Mouse (Mus musculus) gastrocnemius, postnatal 25 days (tissue): ENCODE results near the gene Ccl3. TPM values are rescaled to one million over a fixed set of nuclear protein-coding genes. Genes with fewer than 3 reads are reported as not detected.
A peak's percentile ranks its signal among the peaks of the same experiment; 100 is the strongest.

Experiments
- DNase-seq: peaks from one replicate; pipeline ENCODE4 v3.0.0; 2022
- long read RNA-seq, 2 experiments: library from polyadenylated mRNA; stranded (forward); transcript quantifications; one replicate each; pipeline ENCODE4 v2.0.0; 2021
- total RNA-seq, 2 experiments: library from RNA; stranded (reverse); gene quantifications; 1 replicate in 1 of 2; 2 replicates in 1 of 2; pipeline ENCODE4 v1.2.3; 2021

Gene Ccl3
- total RNA-seq: not detected
- long read RNA-seq, experiment 1: 0 reads
- long read RNA-seq, experiment 2: 0 reads

DNA sequence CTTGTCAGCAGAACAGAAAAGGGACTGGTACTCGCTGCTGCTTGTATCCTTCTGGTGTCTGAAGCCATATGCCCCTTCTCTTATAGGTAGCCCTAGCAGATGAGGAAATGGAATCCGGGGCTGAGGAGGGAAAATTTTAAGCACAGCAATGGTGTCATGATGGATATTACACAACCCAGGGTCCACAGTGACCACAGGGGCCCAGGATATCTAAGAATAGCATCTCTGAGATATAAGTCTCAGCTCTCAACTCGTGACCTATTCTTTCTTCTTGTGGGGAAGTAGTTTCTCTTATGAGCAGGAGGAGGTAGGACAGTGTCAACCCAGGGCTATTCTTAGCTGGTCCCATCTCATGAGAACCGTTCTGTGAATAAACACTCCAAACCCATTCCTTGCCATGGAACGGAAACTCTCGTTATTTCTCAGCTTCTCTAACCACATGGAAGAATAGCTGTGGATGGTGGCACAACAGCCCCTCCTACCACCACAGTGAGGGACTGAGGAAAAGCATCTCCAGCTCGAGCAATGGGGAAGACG, at the start of gene Ccl3:
Gene Ccl3, minus strand, starts transcription at position 51 of the 537 bp plus-strand sequence.
- DNase-seq: no peak

GRCm38 (mm10) chr11:83692008-83692407, 42.9 kb upstream of the Ccl3 start:
- no peak for DNase-seq

- no peak for DNase-seq
Observed at GRCm38 (mm10) chr11:83689918-83690317, 40.8 kb upstream of the Ccl3 start.

GRCm38 (mm10) chr11:83675665-83676064, 26.5 kb upstream of the Ccl3 start:
- DNase-seq: no peak

DNA sequence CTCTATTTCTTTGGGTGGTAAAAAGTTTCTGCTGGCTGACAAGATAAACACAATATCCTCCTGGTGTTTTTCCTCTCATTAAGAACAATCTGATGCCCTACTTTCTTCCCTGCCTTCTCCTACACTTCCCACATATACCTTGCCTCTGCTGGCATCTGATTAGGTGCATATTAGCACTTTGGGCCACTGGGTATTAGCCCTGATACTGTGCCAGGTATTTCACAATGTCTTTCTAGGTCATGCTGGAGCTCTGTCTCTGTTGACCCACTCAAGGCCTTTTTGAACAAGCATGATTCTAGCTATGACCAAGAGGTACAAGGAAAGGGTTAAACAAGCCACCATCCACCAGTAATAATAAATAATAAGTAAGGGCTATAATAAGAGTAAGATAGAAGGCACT, 22.6 kb upstream of the Ccl3 start:
- no peak for DNase-seq

GRCm38 (mm10) chr11:83663532-83663931, 14.4 kb upstream of the Ccl3 start:
- DNase-seq: no peak

GRCm38 (mm10) chr11:83662204-83662603, 13.0 kb upstream of the Ccl3 start, which contains the start of gene Ccl4:
Ccl4 (plus strand) TSS chr11:83662584.
- no peak for DNase-seq

GRCm38 (mm10) chr11:83658797-83659196, 9.6 kb upstream of the Ccl3 start:
- no peak for DNase-seq

- no peak for DNase-seq
Observed at GRCm38 (mm10) chr11:83657508-83657907, 8.4 kb upstream of the Ccl3 start.

DNA sequence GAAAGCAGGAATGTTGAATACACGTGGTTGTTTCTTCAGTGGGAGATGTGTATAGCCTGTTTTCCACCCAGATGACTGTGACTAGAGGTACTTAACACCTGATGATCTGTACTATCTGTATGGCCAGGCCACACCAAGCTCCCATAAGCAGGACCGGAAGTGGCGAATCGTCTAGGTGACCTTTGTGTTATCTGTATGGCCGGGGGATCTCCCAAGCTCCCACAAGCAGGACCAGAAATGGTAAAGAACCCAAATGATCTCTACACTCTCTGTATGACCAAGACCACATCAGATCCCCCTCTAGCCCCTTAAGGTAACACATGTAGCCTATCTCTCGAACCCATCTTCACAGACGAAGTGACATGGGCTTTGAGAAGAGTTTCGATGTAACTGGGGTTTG, 5.5 kb upstream of the Ccl3 start:
- DNase-seq: no peak

DNA sequence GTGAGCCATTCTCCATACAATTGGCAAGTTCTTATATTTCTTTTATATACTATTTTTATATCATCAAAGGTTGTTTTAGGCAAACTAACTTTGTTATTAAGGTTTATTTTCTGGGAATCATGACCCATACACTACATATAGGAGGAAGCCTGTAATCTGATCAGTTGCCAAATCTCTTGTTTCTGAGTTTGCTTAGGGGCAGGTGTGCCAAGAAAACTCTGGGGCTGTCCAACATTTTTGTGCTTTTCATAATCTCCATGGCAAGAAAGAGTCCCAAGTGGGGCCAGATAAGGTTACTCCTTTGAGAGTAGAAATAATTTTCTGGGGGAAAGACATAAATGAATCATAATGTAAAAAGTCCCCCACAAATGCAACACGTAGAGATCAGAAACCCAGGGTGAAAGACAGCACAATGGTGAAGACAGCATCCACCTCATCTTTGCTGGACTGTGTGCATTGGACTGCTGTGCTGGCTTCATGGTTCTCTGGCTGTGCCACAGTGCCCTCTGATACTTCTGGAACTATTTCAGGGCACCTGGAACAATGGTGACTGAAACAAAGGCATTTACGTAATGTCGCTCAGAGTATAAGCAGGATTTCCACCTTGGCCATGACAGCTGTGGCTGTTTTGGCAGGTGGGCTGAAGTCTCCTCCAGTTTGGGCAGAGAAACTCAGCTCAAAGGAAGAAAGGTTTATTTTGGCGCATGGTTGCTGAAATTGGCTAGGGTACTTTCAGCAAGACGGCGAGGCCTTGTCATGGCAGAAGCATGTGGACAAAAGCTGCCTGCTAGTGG, 2.6 kb downstream of the Ccl3 start:
- no peak for DNase-seq

- DNase-seq: no peak
Observed at GRCm38 (mm10) chr11:83645521-83645920, 3.6 kb downstream of the Ccl3 start, which contains the start of gene Rpl9-ps1. Rpl9-ps1 (minus strand) TSS chr11:83645621.

- no peak for DNase-seq
Observed at GRCm38 (mm10) chr11:83641216-83641615, 7.9 kb downstream of the Ccl3 start.

- DNase-seq: no peak
Observed at GRCm38 (mm10) chr11:83640141-83640540, 9.0 kb downstream of the Ccl3 start.

DNA sequence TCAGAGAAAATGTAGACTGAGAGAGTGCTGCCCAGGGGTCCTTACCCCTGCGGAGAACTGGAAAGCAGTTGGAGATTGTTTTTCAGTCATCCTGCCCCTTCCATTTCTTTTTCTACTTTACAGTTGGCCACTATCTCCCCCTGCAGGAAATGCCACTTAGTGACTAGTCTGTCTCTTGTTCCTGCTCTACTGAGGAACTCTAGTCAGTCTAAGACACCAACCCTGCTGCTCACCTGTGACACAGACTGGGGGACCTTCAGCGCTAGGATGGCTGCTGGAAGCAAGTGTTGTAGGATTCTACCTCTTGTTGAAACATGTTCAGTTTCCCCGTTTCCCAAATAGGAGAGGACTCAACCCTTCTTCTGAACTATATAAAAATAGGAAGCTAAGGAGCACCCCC, 9.6 kb downstream of the Ccl3 start:
- no peak for DNase-seq

DNA sequence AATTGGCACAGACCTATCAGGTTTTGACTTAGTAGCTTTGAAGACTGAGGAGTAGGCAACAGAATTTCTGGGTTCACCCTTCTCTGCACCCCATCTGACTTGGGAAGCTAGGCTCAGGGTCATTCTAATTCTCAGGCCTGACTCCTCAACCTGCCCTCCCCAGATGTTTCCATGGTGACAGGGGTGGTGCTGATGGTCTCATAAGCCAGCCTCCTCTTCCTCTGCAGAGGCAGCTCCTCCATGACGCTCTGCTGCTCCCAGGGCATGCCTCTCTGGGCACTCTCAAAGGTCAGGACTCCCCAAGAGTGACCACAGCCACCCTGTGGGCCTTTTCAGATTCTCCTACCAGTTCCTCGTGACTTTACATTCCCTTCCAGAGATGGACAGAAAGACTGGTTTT, 10.2 kb downstream of the Ccl3 start:
- DNase-seq: no peak

- DNase-seq: no peak
Observed at GRCm38 (mm10) chr11:83636742-83637235, 12.4 kb downstream of the Ccl3 start.

DNA sequence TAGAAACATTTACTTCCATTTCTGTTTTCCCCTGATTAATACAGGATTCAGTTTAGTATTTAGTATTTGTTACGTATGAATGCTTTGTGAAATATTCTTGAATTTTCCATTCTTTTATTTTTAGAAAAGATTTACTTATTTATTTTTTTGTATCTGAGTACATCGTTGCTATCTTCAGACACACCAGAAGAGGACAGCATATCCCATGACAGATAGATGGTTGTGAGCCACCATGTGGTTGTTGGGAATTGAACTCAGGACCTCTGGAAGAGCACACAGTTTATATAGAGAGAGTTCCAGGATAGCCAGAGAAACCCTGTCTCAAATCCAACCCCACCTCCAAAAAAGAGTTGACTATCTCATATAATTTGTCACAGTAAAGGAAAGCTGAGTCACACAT, 14.3 kb downstream of the Ccl3 start:
- DNase-seq: no peak

GRCm38 (mm10) chr11:83634425-83634824, 14.7 kb downstream of the Ccl3 start:
- no peak for DNase-seq

- no peak for DNase-seq
Observed at GRCm38 (mm10) chr11:83632744-83633143, 16.4 kb downstream of the Ccl3 start.

DNA sequence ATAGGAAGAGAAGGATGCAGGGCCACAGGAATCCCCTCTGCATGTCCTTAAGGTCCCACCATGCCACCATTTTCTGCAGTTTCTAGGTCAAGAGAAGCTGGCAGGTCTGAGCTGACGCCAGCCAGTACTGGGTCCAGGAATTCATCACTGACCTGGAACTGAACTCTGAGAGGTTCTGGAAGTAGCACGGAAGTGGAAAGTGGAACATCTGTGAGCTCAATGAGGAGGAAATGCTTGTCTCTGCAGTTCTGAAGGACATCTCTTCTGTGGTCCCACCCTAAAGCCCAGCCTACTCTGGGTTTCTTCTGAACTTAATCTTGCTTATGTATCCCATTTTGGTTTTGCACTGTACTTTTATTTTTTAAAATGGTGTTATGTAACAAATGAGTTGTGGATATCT, 18.1 kb downstream of the Ccl3 start:
- peak; percentile 10 for DNase-seq

DNA sequence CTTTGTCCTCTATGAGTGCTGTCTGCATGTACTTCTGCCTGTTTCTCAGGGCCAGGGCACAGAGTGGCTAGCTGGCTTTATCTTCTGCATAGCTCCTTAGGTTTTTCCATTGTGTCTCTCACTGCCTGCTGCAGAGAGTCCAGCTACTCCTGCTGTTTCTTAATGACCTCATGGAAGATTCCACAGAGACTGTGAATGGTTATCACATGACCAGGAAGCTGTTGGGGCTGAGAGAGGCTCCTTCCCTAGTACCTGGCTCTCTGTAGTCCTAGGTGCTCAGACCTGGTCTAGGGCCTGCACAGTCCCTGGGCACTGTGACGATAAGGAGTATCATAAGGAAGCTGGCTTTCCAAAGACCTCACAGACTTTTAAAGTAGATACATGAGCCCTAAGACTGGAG, 18.5 kb downstream of the Ccl3 start:
- no peak for DNase-seq

DNA sequence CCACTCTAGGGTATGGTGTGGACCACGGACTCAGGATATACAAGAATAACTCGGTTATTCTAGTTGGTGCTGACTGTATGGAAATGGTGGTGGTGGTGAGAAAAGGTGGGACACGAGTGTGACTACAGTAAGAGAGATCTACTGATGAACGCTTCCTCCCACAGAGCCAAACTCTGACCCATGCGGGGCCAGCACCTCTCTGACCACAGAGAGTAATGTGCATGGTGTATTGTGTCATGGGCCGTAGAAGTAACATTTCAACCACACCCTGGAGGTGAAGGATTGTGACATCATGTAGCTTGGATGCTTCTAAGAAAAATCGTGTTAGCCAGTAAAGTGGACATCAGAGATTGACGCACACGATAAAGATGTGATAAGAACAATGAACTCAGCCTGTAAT, 20.3 kb downstream of the Ccl3 start:
- no peak for DNase-seq

GRCm38 (mm10) chr11:83623586-83623985, 25.6 kb downstream of the Ccl3 start:
- no peak for DNase-seq
